ENCODE assay signal across 9 mouse cellular contexts in the genomic region with DNA sequence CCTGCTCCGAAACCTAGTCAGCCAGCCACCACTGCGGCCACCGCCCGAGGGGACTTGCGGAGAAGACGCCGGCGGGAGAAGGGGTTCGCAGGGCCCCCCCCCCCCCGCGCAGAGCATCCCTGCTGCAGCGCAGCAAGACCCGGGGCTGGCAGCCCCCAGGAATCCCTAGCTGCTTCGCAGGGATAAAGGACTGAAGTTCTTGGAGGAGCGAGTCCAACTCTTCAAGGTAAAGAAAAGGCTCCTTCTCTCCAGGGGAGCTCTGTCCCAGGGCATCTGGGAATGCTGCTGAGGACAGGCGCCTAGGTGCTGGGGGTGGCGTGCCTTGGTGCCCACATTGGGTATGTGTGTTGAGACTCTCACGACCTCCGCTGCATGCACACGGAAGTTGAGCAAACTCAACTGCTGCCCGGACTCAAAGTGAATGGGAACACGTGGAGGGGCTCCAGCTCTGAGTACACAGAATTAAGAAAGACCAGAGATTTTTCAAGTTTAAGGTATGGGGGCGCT. TPM values are rescaled to one million over a fixed set of nuclear protein-coding genes. Genes with fewer than 3 reads are reported as not detected.
A peak's percentile ranks its signal among the peaks of the same experiment; 100 is the strongest.
DNase-seq lines count a peak whose midpoint lies in the region; ATAC-seq and TF ChIP-seq lines count a peak whose summit lies in the region.
"Had no signal": no experiment of that assay in that cellular context is flagged by ENCODE, and none has a peak within 500 bp of the region (broad histone marks: within the 10 kb centered on the region; RNA-seq: fewer than 3 reads in every experiment).

Acan (plus strand) TSS at position 101 of the 507 bp plus-strand sequence.

- ATAC-seq in kidney, embryonic 14.5 days (ENCODE audit: low FRiP score, low TSS enrichment) = no peak; the same call in 1 of the 2 replicates
- 0 out of 2 replicates have a peak, but pooled peaks have one; percentile 27 for ATAC-seq in midbrain, embryonic 15.5 days (replicated peaks)
- ATAC-seq in monocyte, adult 5-6 weeks (replicated peaks; ENCODE audit: insufficient number of reproducible peaks, low FRiP score, low TSS enrichment, poor library complexity, severe bottlenecking) = no peak

- under 1% methylated on average over 16 of the region's 23 CpGs for WGBS in kidney, embryonic 14.5 days
- 1% methylated on average over 23 of the region's 23 CpGs for WGBS in hindbrain, embryonic 10.5 days
- under 1% methylated on average over 20 of the region's 23 CpGs for WGBS in midbrain, embryonic 15.5 days

- H3K9ac ChIP-seq in kidney, embryonic 14.5 days (ENCODE audit: low read depth, low read length) = peak within 1 kb of the TSS; percentile 34
- peak within 1 kb of the TSS; percentile 43 for H3K9ac ChIP-seq in midbrain, embryonic 15.5 days

- H3K36me3 ChIP-seq in kidney, embryonic 14.5 days (ENCODE audit: control insufficient read depth, insufficient read depth, low read length) = no peaks in the 10 kb centered on the region
- H3K36me3 ChIP-seq in hindbrain, embryonic 10.5 days = no peaks in the 10 kb centered on the region
- H3K36me3 ChIP-seq in midbrain, embryonic 15.5 days (replicated peaks) = no peaks in the 10 kb centered on the region

- peak within 1 kb of the TSS; percentile 45 for H3K4me3 ChIP-seq in kidney, embryonic 14.5 days (ENCODE audit: low read length)
- peak within 1 kb of the TSS; percentile 66 for H3K4me3 ChIP-seq in hindbrain, embryonic 10.5 days
- H3K4me3 ChIP-seq in midbrain, embryonic 15.5 days = peak within 1 kb of the TSS; percentile 46

- peaks cover 55% of the 10 kb centered on the region for H3K27me3 ChIP-seq in kidney, embryonic 14.5 days (ENCODE audit: control insufficient read depth, insufficient read depth, low read length)
- H3K27me3 ChIP-seq in hindbrain, embryonic 10.5 days (ENCODE audit: insufficient read depth, poor library complexity, severe bottlenecking) = peaks cover 84% of the 10 kb centered on the region
- peaks cover 48% of the 10 kb centered on the region for H3K27me3 ChIP-seq in midbrain, embryonic 15.5 days (replicated peaks)

- no peak for DNase-seq in kidney, postnatal 14 days
- DNase-seq in brain, embryonic 14.5 days (ENCODE audit: low read depth) = peak; percentile 25
- DNase-seq in hindbrain, embryonic 10.5 days (ENCODE audit: low spot score) = peak; percentile 49
- no peak for DNase-seq in adrenal gland, postnatal 14 days
- DNase-seq in cerebellum, postnatal 25 days = no peak

- peaks cover 3% of the 10 kb centered on the region; the same call in 1 of the 2 replicates for H3K4me1 ChIP-seq in kidney, embryonic 14.5 days (ENCODE audit: control insufficient read depth, insufficient read depth, low read length)
- H3K4me1 ChIP-seq in hindbrain, embryonic 10.5 days (replicated peaks) = peaks cover 25% of the 10 kb centered on the region
- H3K4me1 ChIP-seq in midbrain, embryonic 15.5 days = peaks cover 17% of the 10 kb centered on the region

- no peak for TF ChIP-seq POLR2A in brain, embryonic 14.5 days (IDR thresholded peaks at IDR 0.05; ENCODE audit: borderline replicate concordance, extremely low read depth, insufficient read depth, insufficient read length, poor library complexity, severe bottlenecking)

- H3K4me2 ChIP-seq in kidney, embryonic 14.5 days (replicated peaks; ENCODE audit: low read depth, low read length) = peak within 1 kb of the TSS; percentile 87
- H3K4me2 ChIP-seq in midbrain, embryonic 15.5 days = peak within 1 kb of the TSS; percentile 87

- no peaks in the 10 kb centered on the region for H3K9me3 ChIP-seq in kidney, embryonic 14.5 days (ENCODE audit: control insufficient read depth, low read length)
- no peaks in the 10 kb centered on the region for H3K9me3 ChIP-seq in hindbrain, embryonic 10.5 days
- no peaks in the 10 kb centered on the region for H3K9me3 ChIP-seq in midbrain, embryonic 15.5 days

- no peak within 1 kb of the TSS for H3K27ac ChIP-seq in kidney, embryonic 14.5 days (ENCODE audit: low read depth, low read length)
- H3K27ac ChIP-seq in hindbrain, embryonic 10.5 days = peak within 1 kb of the TSS; percentile 45
- H3K27ac ChIP-seq in midbrain, embryonic 15.5 days = no peak within 1 kb of the TSS

- no peak for TF ChIP-seq CTCF in brain, embryonic 14.5 days (IDR thresholded peaks at IDR 0.05; ENCODE audit: borderline replicate concordance, extremely low read depth, insufficient read depth, insufficient read length)

RNA-seq across cellular contexts. Expression of gene Acan, which starts in this region (rescaled TPM):
- polyA plus RNA-seq in kidney, embryonic 14.5 days (2014; fragmentation: Nextera tagmentation; extraction: Ambion mirVana) = 0.07 and 0.43 TPM in 2 replicates
- polyA plus RNA-seq in brain, embryonic 14.5 days (2012; rRNA removed) = 0.43 and 0.46 TPM in 2 replicates
- 0.10 and 0.12 TPM in 2 replicates for polyA plus RNA-seq in hindbrain, embryonic 10.5 days (2016; fragmentation: Nextera tagmentation; extraction: Ambion mirVana)
- 0.06 and 0.14 TPM in 2 replicates for polyA plus RNA-seq in midbrain, embryonic 15.5 days (2015; fragmentation: Nextera tagmentation; extraction: Ambion mirVana)
- 0.48 and 0.49 TPM in 2 replicates for total RNA-seq in adrenal gland, postnatal 14 days (2021)
- 0.11 TPM in 1 of 3 replicates, not detected in the others for total RNA-seq in monocyte, adult 5-6 weeks (2017)
- total RNA-seq: MEL had no signal

Comparison
In these comparisons a context has a peak if more than half of its experiments do, and no peak if none do; other contexts are left out.
1. Peak in DNase-seq in brain, embryonic 14.5 days; RNA of the gene not detected or under 1 TPM.
2. Peak in DNase-seq, H3K4me3 ChIP-seq and H3K27ac ChIP-seq in hindbrain, embryonic 10.5 days; RNA of the gene not detected or under 1 TPM.
3. Peak in ATAC-seq, H3K4me3 ChIP-seq, H3K9ac ChIP-seq and H3K4me2 ChIP-seq in midbrain, embryonic 15.5 days; RNA of the gene not detected or under 1 TPM.